Mouse (Mus musculus) ES-CJ7 (cell line): ENCODE data around the gene Gja6.

Experiments used
- DNase-seq: peaks from one replicate; pipeline ENCODE4 v3.0.0; 2011; ENCODE audit warnings: low read depth, low spot score

Gja6 gene

GRCm38 (mm10) chrX:160906952-160907351 lies at the start of gene Gja6:
Gene Gja6, minus strand, starts transcription at chrX:160907052.
- DNase-seq: no peak

GRCm38 (mm10) chrX:160949583-160949982 lies 42.7 kb upstream of the Gja6 start:
- no peak for DNase-seq

- DNase-seq: no peak
Observed at GRCm38 (mm10) chrX:160944722-160945121, 37.9 kb upstream of the Gja6 start.

- peak; percentile 17 for DNase-seq
Observed at GRCm38 (mm10) chrX:160935541-160935940, 28.7 kb upstream of the Gja6 start.

- DNase-seq: peak; percentile 36
Observed at GRCm38 (mm10) chrX:160930656-160931055, 23.8 kb upstream of the Gja6 start.

- no peak for DNase-seq
Observed at GRCm38 (mm10) chrX:160928870-160929269, 22.0 kb upstream of the Gja6 start.

- DNase-seq: no peak
Observed at GRCm38 (mm10) chrX:160919022-160919637, 12.3 kb upstream of the Gja6 start.

GRCm38 (mm10) chrX:160906477-160906876 lies 375 bp downstream of the Gja6 start:
- no peak for DNase-seq

- no peak for DNase-seq
Observed at GRCm38 (mm10) chrX:160905913-160906312, 939 bp downstream of the Gja6 start.

- DNase-seq: no peak
Observed at GRCm38 (mm10) chrX:160905041-160905678, 1.7 kb downstream of the Gja6 start.

- DNase-seq: no peak
Observed at GRCm38 (mm10) chrX:160901118-160901517, 5.7 kb downstream of the Gja6 start.

GRCm38 (mm10) chrX:160892077-160892476 lies 14.8 kb downstream of the Gja6 start:
- DNase-seq: no peak

GRCm38 (mm10) chrX:160886301-160886700 lies 20.6 kb downstream of the Gja6 start:
- DNase-seq: no peak

GRCm38 (mm10) chrX:160866576-160866975 lies 40.3 kb downstream of the Gja6 start:
- no peak for DNase-seq

- no peak for DNase-seq
Observed at GRCm38 (mm10) chrX:160865022-160865421, 41.8 kb downstream of the Gja6 start.

GRCm38 (mm10) chrX:160863689-160864383 lies 43.0 kb downstream of the Gja6 start:
- DNase-seq: no peak
